Mouse (Mus musculus) heart, embryonic 15.5 days (tissue): ENCODE data around the gene F2. TPM values are rescaled to one million over a fixed set of nuclear protein-coding genes. Genes with fewer than 3 reads are reported as not detected.

Source experiments
- ATAC-seq: fragments of 200-750 bp; cut with Nextera tagmentation; replicated peaks from 2 replicates; pipeline ENCODE4 v1.8.0; 2017; ENCODE audit warnings: low read depth, moderate TSS enrichment; ENCODE audit not compliant: insufficient number of reproducible peaks, insufficient read depth, low FRiP score
- H3K27ac ChIP-seq: fragments of 300-500 bp; sonication (generic); 2 replicates; pipeline ENCODE4 v1.5.1; 2015; ENCODE audit warnings: mild to moderate bottlenecking, inconsistent platforms
- H3K27me3 ChIP-seq: fragments of 300-500 bp; sonication (generic); 2 replicates; pipeline ENCODE4 v1.6.1; 2015; ENCODE audit warnings: inconsistent platforms
- H3K36me3 ChIP-seq: fragments of 300-500 bp; sonication (generic); 2 replicates; pipeline ENCODE4 v1.6.1; 2015; ENCODE audit warnings: mild to moderate bottlenecking, inconsistent platforms
- H3K4me1 ChIP-seq: fragments of 300-500 bp; sonication (generic); replicated peaks from 2 replicates; pipeline ENCODE4 v1.6.1; 2015; ENCODE audit warnings: inconsistent platforms
- H3K4me2 ChIP-seq: fragments of 300-500 bp; sonication (generic); 2 replicates; pipeline ENCODE4 v1.6.1; 2015; ENCODE audit warnings: inconsistent platforms, mild to moderate bottlenecking, moderate library complexity
- H3K4me3 ChIP-seq: fragments of 300-500 bp; sonication (generic); 2 replicates; pipeline ENCODE4 v1.5.1; 2015; ENCODE audit warnings: mild to moderate bottlenecking, inconsistent platforms
- H3K9ac ChIP-seq: fragments of 300-500 bp; sonication (generic); 2 replicates; pipeline ENCODE4 v1.6.1; 2015; ENCODE audit warnings: mild to moderate bottlenecking, inconsistent platforms
- H3K9me3 ChIP-seq: fragments of 300-500 bp; sonication (generic); replicated peaks from 2 replicates; pipeline ENCODE4 v1.6.1; 2016; ENCODE audit warnings: inconsistent platforms
- WGBS: fragments of 180-500 bp; shearing (Covaris S2); methylation state at CpG from one replicate; pipeline ENCODE4 v1.1.7; 2015; ENCODE audit warnings: mixed read lengths; 5-methylcytosine and 5-hydroxymethylcytosine counted together
- polyA plus RNA-seq: library from polyadenylated mRNA; unstranded; fragments of >200 nt; fragmentation: Nextera tagmentation; extraction: Ambion mirVana; gene quantifications from 2 replicates; pipeline ENCODE4 v1.2.1, GENCODE M21; 2015

The F2 gene
- polyA plus RNA-seq, 1 experiment from 2014 or later = 0.31 TPM

GRCm38 (mm10) chr2:91660981-91661380 lies 24.8 kb upstream of the F2 start:
- Histone ChIP-seq H3K4me2 (no peak overlapping the region), H3K27ac (no peak overlapping the region), H3K4me1 (peaks cover 13% of the 10 kb centered on the region), H3K27me3 (no peaks in the 10 kb centered on the region), H3K9me3 (no peaks in the 10 kb centered on the region), H3K36me3 (peaks cover 82% of the 10 kb centered on the region), H3K4me3 (no peak overlapping the region), H3K9ac (no peak overlapping the region)
- WGBS = 93% methylated on average over 6 of the region's 6 CpGs
- ATAC-seq = no peak

DNA sequence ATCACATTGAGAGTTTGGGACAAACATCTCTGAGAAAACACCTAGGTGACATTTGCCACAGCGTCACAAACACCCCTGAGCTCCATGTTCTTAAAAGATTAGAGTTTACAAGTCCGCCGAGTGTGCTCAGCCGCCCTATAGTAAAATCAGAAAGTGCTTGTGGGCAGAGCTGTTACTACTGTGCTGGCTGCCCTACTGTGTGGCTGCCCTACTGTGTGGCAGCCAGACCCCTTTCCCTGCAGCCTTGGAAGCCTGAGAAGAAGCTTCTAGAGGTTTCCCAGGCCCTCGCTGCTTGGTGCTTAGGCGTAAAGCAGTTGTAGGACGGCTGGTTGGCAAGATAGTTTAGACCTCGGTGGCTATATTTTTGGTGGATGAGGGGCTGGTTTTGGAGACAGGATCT lies 23.4 kb upstream of the F2 start:
- WGBS = 96% methylated on average over 8 of the region's 8 CpGs
- H3K9ac ChIP-seq = no peak overlapping the region
- H3K9me3 ChIP-seq = no peaks in the 10 kb centered on the region
- no peak for ATAC-seq
- peaks cover 25% of the 10 kb centered on the region for H3K4me1 ChIP-seq
- peaks cover 76% of the 10 kb centered on the region for H3K36me3 ChIP-seq
- no peak overlapping the region for H3K4me3 ChIP-seq
- no peak overlapping the region for H3K27ac ChIP-seq
- H3K27me3 ChIP-seq = no peaks in the 10 kb centered on the region
- no peak overlapping the region for H3K4me2 ChIP-seq

- Histone ChIP-seq H3K9ac (no peak overlapping the region), H3K4me1 (peaks cover 53% of the 10 kb centered on the region), H3K27me3 (no peaks in the 10 kb centered on the region), H3K36me3 (peaks cover 59% of the 10 kb centered on the region), H3K4me3 (no peak overlapping the region), H3K4me2 (no peak overlapping the region), H3K27ac (peak overlapping the region; percentile 81), H3K9me3 (no peaks in the 10 kb centered on the region)
- ATAC-seq = no peak
- WGBS = 47% methylated on average over 8 of the region's 8 CpGs
These were observed 20.6 kb upstream of the F2 start for GRCm38 (mm10) chr2:91656774-91657173.

GRCm38 (mm10) chr2:91655827-91656226 lies 19.6 kb upstream of the F2 start:
- no peak overlapping the region for H3K9ac ChIP-seq
- WGBS = 28% methylated on average over 6 of the region's 6 CpGs
- H3K27ac ChIP-seq = peak overlapping the region; percentile 81
- H3K36me3 ChIP-seq = peaks cover 49% of the 10 kb centered on the region
- ATAC-seq = peak; percentile 49; the same call in 1 of the 2 replicates
- no peaks in the 10 kb centered on the region for H3K27me3 ChIP-seq
- H3K4me1 ChIP-seq = peaks cover 62% of the 10 kb centered on the region
- H3K4me3 ChIP-seq = no peak overlapping the region
- H3K9me3 ChIP-seq = no peaks in the 10 kb centered on the region
- H3K4me2 ChIP-seq = peak overlapping the region; percentile 16; the same call in 1 of the 2 replicates

DNA sequence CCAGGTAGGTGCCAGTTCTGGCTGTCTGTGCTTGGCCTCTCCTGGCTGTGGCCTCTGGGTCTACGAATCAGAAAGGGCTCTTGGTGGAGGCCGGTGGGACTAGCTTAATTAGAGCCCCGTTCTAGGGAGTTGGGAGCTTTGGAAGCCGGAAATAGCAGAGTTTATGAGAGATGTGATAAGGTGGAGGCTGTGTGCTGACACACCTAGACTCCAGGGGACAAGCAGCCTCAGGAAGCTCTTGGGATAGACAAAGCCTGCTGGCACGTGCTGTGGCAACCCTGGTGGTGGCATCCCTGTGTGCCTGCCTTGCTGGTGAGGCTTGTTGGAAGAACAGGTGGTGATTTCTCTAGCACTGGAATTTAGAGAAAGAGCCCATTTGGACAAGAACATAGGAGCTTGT lies 19.2 kb upstream of the F2 start:
- Histone ChIP-seq H3K27me3 (no peaks in the 10 kb centered on the region), H3K4me3 (no peak overlapping the region), H3K36me3 (peaks cover 49% of the 10 kb centered on the region; the same call in 1 of the 2 replicates), H3K27ac (peak overlapping the region; percentile 81), H3K4me1 (peaks cover 64% of the 10 kb centered on the region), H3K4me2 (no peak overlapping the region), H3K9ac (no peak overlapping the region), H3K9me3 (no peaks in the 10 kb centered on the region)
- 41% methylated on average over 5 of the region's 5 CpGs for WGBS
- no peak for ATAC-seq

DNA sequence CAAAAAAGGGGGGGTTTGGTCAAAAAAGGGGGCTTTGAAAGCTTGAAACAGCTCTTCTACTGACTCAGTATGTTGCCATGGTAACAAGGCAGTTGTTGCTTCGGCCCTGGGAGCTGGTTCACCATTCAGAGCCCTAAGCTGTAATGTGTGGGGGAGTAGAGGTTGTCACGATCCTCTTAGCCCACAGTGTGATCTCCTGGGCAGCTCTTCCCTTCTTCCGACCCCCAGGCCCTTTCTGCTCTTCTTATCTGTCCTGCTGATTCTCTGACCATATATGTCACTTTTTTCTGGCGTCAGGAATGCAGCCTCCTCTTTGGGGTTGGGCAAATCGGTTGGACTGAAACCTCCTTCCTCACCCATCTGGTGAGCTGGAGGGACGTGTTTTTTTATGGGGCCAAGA lies 16.6 kb upstream of the F2 start:
- ATAC-seq = no peak
- Histone ChIP-seq H3K9me3 (no peaks in the 10 kb centered on the region), H3K9ac (0 out of 2 replicates have a peak overlapping the region, but pooled peaks have one; percentile 16), H3K27me3 (no peaks in the 10 kb centered on the region), H3K4me1 (peaks cover 73% of the 10 kb centered on the region), H3K4me2 (no peak overlapping the region), H3K36me3 (peaks cover 31% of the 10 kb centered on the region; the same call in 1 of the 2 replicates), H3K27ac (peak overlapping the region; percentile 63), H3K4me3 (no peak overlapping the region)
- 23% methylated on average over 6 of the region's 6 CpGs for WGBS

DNA sequence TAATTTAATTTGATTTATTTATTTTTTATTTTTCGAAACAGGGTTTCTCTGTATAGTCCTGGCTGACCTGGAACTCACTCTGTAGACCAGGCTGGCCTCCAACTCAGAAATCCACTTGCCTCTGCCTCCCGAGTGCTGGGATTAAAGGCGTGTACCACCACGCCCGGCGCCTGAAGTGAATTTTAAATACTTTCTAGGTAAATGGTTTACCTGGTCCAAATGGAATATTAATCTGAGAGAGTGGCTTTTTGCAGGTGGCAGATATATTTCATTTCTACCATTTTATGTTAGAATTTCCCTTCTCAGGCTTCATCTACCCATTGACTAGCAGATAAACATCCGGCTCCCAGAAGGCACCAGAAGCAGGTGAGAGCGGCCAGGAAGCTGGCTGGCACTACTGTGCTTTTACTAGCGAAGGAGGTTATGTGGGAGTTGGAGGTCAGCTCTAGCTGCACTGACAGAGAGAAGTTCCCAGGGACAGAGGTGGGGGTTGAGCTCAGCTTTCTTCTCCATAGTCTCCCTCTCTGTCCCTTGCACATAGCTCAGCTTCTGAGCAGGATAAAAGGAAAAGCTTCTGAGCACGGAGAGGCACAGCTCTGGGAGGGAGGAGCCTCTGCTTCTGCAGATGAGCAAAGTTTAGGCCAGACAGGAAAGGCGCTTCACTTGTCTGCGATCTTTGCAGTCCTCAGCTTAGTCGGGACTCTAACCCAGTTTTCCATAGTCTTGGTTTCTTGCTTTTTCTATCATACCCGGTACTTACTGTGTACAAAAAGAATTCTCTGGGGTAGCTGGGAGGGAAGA lies 15.4 kb upstream of the F2 start:
- Histone ChIP-seq H3K27me3 (no peaks in the 10 kb centered on the region), H3K4me1 (peaks cover 67% of the 10 kb centered on the region), H3K4me3 (peak overlapping the region; percentile 67; the same call in 1 of the 2 replicates), H3K27ac (peak overlapping the region; percentile 63), H3K9me3 (no peaks in the 10 kb centered on the region), H3K9ac (peak overlapping the region; percentile 10; the same call in 1 of the 2 replicates), H3K4me2 (peak overlapping the region; percentile 76), H3K36me3 (peaks cover 31% of the 10 kb centered on the region)
- no peak for ATAC-seq
- 68% methylated on average over 14 of the region's 14 CpGs for WGBS

GRCm38 (mm10) chr2:91650360-91650995 lies 14.3 kb upstream of the F2 start:
- 6% methylated on average over 16 of the region's 16 CpGs for WGBS
- H3K4me1 ChIP-seq = peaks cover 57% of the 10 kb centered on the region
- no peaks in the 10 kb centered on the region for H3K27me3 ChIP-seq
- H3K9me3 ChIP-seq = no peaks in the 10 kb centered on the region
- H3K27ac ChIP-seq = peak overlapping the region; percentile 85
- H3K4me2 ChIP-seq = peak overlapping the region; percentile 76
- peak; percentile 47 for ATAC-seq
- H3K4me3 ChIP-seq = peak overlapping the region; percentile 67
- H3K9ac ChIP-seq = peak overlapping the region; percentile 62
- peaks cover 38% of the 10 kb centered on the region for H3K36me3 ChIP-seq

DNA sequence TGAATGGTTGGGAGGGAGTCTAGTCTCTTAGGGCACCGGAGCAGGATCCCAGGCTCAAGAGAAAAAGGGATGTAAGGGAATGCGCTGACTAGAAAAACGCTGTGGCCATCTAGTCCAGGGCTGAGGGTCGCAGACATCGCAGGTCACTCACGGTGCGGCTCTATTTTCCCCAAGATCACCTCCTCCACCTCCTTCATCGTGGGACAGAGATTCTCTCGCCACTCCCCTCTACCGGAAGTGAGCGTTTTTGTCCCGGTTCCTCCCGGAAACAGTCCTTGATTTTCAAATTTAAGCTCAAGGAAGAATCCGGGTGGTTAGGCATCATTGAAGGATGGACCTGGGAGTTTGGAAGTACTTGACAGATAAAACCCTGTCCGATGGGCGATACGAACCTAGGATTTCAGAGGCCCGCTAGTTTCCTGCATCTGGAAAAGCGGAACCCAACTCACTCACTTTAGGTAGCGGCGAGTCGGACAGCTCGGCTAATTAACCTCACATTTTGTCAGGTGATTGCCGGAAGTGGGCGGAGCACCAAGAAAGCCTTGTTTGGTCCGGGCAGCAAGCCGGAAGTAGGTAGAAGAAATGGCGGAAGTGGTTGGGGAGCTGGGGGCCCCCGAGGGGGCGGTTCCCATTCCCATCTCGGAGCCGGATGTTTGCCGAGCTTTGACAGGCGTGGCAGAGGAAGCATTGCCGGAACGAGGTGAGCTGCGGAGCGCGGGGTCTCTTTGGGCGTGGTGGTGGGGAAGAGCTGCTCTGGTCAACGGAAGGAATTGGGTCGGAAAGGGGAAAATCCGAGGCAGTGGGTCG lies 13.5 kb upstream of the F2 start, which contains the start of the genes Zfp408 and Arhgap1:
Zfp408 (minus strand) TSS at position 239 of the 807 bp plus-strand sequence.
Arhgap1 (plus strand) TSS at position 308 of the 807 bp plus-strand sequence.
- H3K27me3 ChIP-seq = no peaks in the 10 kb centered on the region
- WGBS = under 1% methylated on average over 44 of the region's 44 CpGs
- peaks cover 49% of the 10 kb centered on the region for H3K4me1 ChIP-seq
- no peaks in the 10 kb centered on the region for H3K9me3 ChIP-seq
- peak within 1 kb of the TSS; percentile 94 for H3K4me2 ChIP-seq
- H3K4me3 ChIP-seq = peak within 1 kb of the TSS; percentile 67
- peaks cover 44% of the 10 kb centered on the region for H3K36me3 ChIP-seq
- peak; percentile 91 for ATAC-seq
- H3K9ac ChIP-seq = peak within 1 kb of the TSS; percentile 83
- H3K27ac ChIP-seq = peak within 1 kb of the TSS; percentile 88

DNA sequence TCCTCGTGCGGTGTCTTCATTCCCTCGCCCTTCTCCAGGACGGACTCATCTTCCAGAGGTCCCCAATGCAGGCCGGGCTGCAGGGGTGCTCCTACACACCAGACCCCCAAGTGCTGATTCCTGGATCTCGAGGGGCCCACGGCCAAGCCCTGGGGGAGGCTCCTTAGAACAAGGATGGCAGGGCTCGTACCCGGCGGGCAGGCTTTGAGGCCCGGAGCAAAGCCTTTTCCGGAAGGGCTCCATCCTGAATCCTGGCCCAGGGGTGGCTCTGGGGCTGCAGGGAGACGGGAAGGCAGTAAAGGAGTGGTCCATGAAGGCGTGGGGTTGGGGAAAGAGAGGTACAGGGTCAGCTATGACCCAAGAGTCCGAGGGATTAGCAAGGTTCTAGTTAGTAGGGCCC lies 12.9 kb upstream of the F2 start:
- Histone ChIP-seq H3K4me1 (peaks cover 44% of the 10 kb centered on the region), H3K27me3 (no peaks in the 10 kb centered on the region), H3K4me3 (peak overlapping the region; percentile 67), H3K4me2 (peak overlapping the region; percentile 94), H3K36me3 (peaks cover 44% of the 10 kb centered on the region), H3K27ac (peak overlapping the region; percentile 88), H3K9me3 (no peaks in the 10 kb centered on the region), H3K9ac (peak overlapping the region; percentile 83)
- no peak for ATAC-seq
- 2% methylated on average over 15 of the region's 15 CpGs for WGBS

- no peak overlapping the region for H3K9ac ChIP-seq
- H3K9me3 ChIP-seq = no peaks in the 10 kb centered on the region
- no peak overlapping the region for H3K4me2 ChIP-seq
- WGBS = 29% methylated on average over 1 of the region's 1 CpGs
- ATAC-seq = no peak
- H3K27me3 ChIP-seq = no peaks in the 10 kb centered on the region
- H3K36me3 ChIP-seq = peaks cover 49% of the 10 kb centered on the region
- no peak overlapping the region for H3K4me3 ChIP-seq
- H3K27ac ChIP-seq = no peak overlapping the region
- H3K4me1 ChIP-seq = peaks cover 20% of the 10 kb centered on the region
These were observed 10.5 kb upstream of the F2 start for GRCm38 (mm10) chr2:91646733-91647132.
